Mouse (Mus musculus) cerebellum, adult 8-10 months (tissue): ENCODE measurements at regions not wholly inside any gene's neighbourhood (a gene's known extent, or its start where the extent isn't known, plus 50 kb on each side); places are given as distances from the start of the nearest gene placed in this dataset.
A peak's percentile ranks its signal among the peaks of the same experiment; 100 is the strongest.

ENCODE experiments used
- DNase-seq: peaks from one replicate; pipeline ENCODE4 v3.0.0; 2022

DNA sequence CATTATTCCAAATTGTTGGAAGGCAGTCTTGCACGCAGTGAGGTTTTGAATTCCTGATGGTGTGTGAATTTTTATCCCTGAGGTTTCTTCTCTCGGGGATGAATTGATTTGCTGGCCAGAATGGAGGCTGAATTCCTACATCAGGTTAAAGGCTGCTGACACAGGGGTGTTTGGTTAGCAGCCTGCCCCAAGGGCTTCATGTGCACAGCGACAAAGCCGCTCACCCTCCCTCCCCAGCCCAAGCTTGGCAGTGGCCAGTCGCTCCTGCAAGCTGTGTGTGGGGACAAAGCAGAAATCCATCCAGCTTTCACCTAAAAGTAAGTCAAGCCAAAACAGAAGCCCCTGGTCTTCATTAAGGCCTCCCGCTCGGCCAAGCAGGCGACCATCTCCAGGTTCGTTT is 151.4 kb upstream of the Eomes start:
- no peak for DNase-seq

DNA sequence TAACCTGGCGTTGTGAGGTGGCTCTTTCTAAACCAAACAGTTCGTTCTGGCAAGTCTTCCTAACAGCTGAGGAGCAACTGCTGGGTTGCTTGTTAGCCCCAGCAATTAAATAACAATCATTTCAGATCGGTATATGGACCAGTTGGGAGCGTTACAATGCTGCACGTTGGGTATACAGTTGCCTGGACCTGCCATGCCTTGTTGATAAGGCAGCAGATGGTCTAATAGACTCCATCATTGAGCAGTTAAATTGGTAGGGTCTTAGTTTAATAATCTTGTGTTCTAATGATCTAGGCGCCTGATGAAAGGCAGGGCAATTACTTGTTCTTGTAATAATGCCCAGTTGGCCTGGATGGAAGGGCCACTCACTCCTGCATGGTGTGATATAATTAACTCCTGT is 150.1 kb upstream of the Eomes start:
- no peak for DNase-seq

GRCm38 (mm10) chr9:118341401-118341800 is 136.6 kb upstream of the Eomes start:
- peak; percentile 8 for DNase-seq

GRCm38 (mm10) chr9:118354911-118355310 is 123.1 kb upstream of the Eomes start:
- no peak for DNase-seq

GRCm38 (mm10) chr9:118357406-118357805 is 120.6 kb upstream of the Eomes start:
- DNase-seq = no peak

DNA sequence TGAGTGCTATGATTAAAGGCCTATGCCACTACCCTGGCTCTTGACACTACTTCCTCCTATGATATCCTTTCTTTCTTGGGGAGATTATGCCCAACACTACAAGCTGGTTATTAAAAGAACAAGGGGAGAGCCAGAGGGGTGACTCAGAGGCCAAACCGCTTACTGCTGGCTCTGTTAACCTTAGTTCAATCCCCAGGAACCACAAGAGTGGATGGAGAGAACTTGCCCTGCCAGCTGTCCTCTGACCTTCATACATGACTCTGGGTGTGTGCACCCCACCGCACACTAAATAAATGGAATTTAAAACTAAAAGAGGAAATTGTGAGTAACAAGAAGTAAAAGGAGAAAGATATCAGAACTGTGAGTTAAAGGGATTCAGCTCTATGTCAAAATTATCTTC is 114.1 kb upstream of the Eomes start:
- no peak for DNase-seq

GRCm38 (mm10) chr9:118365431-118365830 is 112.6 kb upstream of the Eomes start:
- DNase-seq = no peak

DNA sequence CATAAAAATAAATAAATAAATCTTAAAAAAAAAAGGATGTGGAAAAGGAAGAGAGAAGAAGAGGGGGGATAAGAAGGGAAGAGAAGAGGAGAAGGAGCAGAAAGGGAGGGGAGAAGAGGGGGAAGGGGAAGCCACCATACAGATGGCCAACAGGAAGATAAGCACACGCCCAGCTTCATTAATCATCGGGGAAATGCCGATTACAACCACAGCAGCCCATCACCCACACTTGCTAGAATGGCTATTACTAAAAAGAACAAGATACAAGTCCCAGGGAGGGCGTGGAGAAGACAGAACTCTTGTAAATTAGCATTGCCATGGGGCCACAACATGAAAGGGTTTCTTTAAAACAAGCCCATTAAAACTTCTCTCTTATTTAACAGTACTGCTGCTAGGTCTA is 110.7 kb upstream of the Eomes start:
- DNase-seq = no peak

DNA sequence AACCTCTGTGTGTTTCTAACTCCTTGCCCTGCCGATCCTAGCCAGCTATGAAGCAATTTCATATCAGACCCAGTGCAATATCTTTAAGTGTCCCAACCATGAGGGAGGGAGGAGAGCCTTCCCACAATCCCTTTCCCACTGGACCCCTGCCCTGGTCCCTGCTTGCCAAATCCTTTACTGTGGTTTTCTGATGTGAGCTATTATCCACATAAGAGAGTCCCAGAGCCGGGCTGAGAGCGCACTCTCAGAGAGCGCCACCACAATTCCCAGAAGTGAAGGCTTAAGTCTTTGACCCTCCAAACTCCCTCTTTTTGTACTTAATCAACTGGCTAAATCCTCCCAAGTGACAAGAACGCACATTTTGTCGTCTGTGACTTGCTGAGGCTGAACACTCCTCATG is 107.4 kb upstream of the Eomes start:
- no peak for DNase-seq

GRCm38 (mm10) chr9:118374680-118375079 is 103.3 kb upstream of the Eomes start:
- no peak for DNase-seq

GRCm38 (mm10) chr9:118379055-118379454 is 99.0 kb upstream of the Eomes start:
- no peak for DNase-seq

GRCm38 (mm10) chr9:118382532-118382931 is 95.5 kb upstream of the Eomes start:
- DNase-seq = no peak

- DNase-seq = no peak
Observed at GRCm38 (mm10) chr9:118384610-118385009, 93.4 kb upstream of the Eomes start.

GRCm38 (mm10) chr9:118387631-118388030 is 90.4 kb upstream of the Eomes start:
- no peak for DNase-seq

GRCm38 (mm10) chr9:118389481-118390334 is 88.3 kb upstream of the Eomes start:
- no peak for DNase-seq

GRCm38 (mm10) chr9:118390679-118391078 is 87.3 kb upstream of the Eomes start:
- DNase-seq = no peak

DNA sequence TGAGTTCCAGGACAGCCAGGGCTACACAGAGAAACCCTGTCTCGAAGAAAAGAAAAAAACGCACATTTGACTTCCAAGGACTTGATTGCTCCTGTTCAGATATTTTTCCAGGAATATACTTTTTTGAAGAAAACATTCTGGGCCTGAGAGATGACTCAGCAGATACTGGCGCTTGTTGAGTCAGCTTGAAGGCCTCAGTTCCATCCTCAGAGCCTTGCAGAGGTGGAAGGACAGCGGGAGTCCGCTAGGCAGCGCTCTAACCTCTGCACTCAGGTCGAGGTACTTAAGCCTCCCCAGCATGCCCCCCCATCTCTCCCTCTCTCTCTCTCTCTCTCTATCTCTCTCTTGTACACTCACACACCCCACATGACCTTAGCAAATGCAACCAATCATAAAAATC is 86.3 kb upstream of the Eomes start:
- no peak for DNase-seq

DNA sequence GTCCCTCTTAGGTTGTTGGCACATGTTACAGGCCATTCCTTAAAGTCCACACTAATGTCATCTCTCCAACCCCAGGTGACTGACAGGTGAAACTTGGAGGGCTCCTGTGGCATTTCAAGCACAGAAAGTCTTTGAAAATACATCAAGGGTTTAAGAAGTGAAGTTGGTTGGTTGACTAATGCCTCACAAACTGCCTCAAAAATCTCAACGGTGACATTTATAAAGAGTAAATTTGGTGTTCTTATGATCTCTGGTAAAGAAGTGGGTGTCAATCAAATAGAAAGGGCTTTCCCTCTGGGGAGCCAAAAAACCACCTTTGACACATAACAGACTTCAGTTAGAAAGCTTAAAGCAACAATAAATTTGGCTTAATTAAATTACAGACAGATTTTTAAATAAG is 85.2 kb upstream of the Eomes start:
- DNase-seq = no peak

GRCm38 (mm10) chr9:118393567-118393966 is 84.4 kb upstream of the Eomes start:
- DNase-seq = no peak

- DNase-seq = no peak
Observed at GRCm38 (mm10) chr9:118396425-118397053, 81.5 kb upstream of the Eomes start.

GRCm38 (mm10) chr9:118400520-118400919 is 77.5 kb upstream of the Eomes start:
- no peak for DNase-seq

GRCm38 (mm10) chr9:118401170-118401569 is 76.8 kb upstream of the Eomes start:
- no peak for DNase-seq

- DNase-seq = no peak
Observed at GRCm38 (mm10) chr9:118404867-118405266, 73.1 kb upstream of the Eomes start.

DNA sequence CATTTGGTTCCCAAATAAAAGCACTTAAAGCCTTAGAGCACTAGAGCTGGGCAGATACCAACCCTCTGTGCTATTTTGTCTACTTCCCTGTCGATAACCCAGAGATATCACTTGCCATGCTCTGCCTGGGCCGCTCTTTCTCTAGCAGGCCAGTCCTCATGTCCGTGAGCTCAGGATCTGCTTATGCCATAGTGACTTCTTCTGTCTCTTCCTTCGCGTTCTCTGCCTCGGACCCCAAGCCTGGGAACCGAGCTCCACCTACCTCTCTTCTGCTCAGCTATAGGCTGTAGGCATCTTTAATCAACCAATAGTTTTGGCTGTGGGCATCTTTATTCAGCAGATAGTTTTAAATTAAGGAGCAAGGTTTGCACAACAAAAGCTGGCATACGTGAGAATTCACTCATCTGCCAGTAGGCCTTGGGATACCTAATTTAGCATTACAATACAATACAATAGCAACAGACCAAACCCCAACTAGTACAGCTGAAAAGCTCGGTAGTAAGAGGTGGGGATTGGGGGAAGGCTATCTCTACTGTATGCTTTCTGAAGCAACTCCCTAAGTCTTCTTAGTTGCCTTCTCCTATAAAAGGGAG is 72.0 kb upstream of the Eomes start:
- DNase-seq = no peak
